Mouse (Mus musculus): Measurements from ENCODE around the gene Mrpl30. TPM values are rescaled to one million over a fixed set of nuclear protein-coding genes. Genes with fewer than 3 reads are reported as not detected.

The Mrpl30 gene
- polyA plus RNA-seq, 1 experiment from 2014 or later = 236 TPM

DNA sequence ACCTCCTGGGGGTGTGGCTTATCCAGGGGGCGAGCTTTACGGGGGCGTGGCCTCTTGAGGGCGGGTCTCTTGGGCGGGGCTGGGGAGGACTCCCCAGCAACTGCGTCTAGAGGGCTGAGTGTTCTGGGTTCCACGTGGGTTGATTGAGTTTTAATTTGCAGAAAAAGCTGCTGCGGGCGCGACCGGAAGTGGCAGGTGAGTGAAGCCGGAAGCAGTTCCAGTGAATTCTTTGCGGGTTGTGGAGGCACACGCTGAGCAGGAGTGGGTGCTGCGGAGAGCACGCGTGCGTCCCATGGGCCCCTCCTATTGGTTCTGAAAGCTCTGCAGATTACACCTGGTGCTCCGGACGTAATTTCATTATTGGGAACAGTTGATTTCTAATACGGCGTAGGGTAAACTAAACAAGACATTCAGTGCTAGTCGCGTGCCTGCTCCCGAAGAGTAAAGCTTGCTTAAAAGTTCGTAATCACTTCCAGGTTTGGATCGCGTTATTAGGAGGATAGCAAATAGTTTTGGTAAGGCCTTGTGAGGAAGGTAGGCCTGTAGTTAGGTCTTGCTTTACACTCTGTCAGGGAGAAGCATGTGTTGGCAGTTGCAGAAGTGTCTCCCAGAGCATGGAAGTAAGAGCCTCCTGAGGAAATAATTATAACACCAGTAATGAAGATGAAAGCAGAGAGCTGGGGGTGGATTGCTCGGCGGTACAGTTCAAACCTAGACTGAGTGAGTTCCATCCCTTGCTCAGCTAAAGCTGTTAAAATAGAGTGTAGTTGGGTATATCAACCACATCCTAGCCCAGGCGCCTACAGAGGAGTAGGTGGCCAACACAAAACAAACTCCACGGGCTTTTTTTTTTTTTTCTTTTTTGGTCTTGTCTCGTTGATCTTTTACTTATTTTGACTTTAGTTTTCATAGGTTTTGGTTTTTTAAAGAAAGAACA, 17.9 kb upstream of the Mrpl30 start:
- WGBS = 5% methylated on average over 33 of the region's 33 CpGs
- H3K27me3 ChIP-seq (ENCODE audit: control insufficient read depth, insufficient read depth, low read length) = no peaks in the 10 kb centered on the region
- TF ChIP-seq EP300 (optimal IDR thresholded peaks at IDR 0.05) (no peak), CTCF (IDR thresholded peaks at IDR 0.05; ENCODE audit: low read depth) (0 out of 2 replicates have a peak, but pooled peaks have one; percentile 4)
- peak; percentile 90 for ATAC-seq (ENCODE audit: low FRiP score, low TSS enrichment)
- H3K9ac ChIP-seq (ENCODE audit: low read length) = peak overlapping the region; percentile 49
- peak overlapping the region; percentile 64 for H3K4me2 ChIP-seq (replicated peaks; ENCODE audit: low read depth)
- H3K4me3 ChIP-seq (ENCODE audit: low read depth, low read length) = peak overlapping the region; percentile 52
- H3K9me3 ChIP-seq (ENCODE audit: control insufficient read depth, low read length) = no peaks in the 10 kb centered on the region
- H3K36me3 ChIP-seq (ENCODE audit: control insufficient read depth, insufficient read depth, low read length) = peaks cover 9% of the 10 kb centered on the region
- H3K27ac ChIP-seq (replicated peaks) = peak overlapping the region; percentile 86
- peak; percentile 90 for DNase-seq (ENCODE audit: low spot score)
- no peaks in the 10 kb centered on the region for H3K4me1 ChIP-seq (replicated peaks; ENCODE audit: control insufficient read depth, insufficient read depth)

DNA sequence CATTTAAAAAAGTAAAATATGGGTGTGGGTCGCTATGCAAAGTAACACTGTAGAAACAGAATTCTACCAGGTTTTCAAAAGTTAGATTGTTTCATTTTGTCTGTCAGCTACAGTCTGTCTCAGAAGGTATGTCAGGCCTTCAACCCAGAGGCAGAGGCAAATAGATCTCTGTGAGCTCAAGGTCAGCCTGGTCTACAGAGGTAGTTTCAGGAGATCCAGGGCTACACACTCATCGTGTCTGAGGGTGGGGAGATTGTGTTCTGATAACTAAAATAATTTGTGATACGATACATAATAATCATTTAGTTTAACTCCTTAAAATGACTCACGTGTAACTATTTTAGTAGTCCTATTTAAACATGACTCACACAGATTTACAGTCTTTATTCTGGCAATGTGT, 17.1 kb upstream of the Mrpl30 start:
- TF ChIP-seq CTCF (IDR thresholded peaks at IDR 0.05; ENCODE audit: low read depth) = no peak
- no peak for TF ChIP-seq EP300 (optimal IDR thresholded peaks at IDR 0.05)
- Histone ChIP-seq H3K4me3 (ENCODE audit: low read depth, low read length) (no peak overlapping the region), H3K4me2 (replicated peaks; ENCODE audit: low read depth) (peak overlapping the region; percentile 17; the same call in 1 of the 2 replicates), H3K27ac (replicated peaks) (no peak overlapping the region), H3K9me3 (ENCODE audit: control insufficient read depth, low read length) (no peaks in the 10 kb centered on the region), H3K4me1 (replicated peaks; ENCODE audit: control insufficient read depth, insufficient read depth) (no peaks in the 10 kb centered on the region), H3K27me3 (ENCODE audit: control insufficient read depth, insufficient read depth, low read length) (no peaks in the 10 kb centered on the region), H3K36me3 (ENCODE audit: control insufficient read depth, insufficient read depth, low read length) (peaks cover 14% of the 10 kb centered on the region), H3K9ac (ENCODE audit: low read length) (no peak overlapping the region)
- ATAC-seq (ENCODE audit: low FRiP score, low TSS enrichment) (no peak), DNase-seq (ENCODE audit: low spot score) (no peak)
- 58% methylated on average over 4 of the region's 4 CpGs for WGBS

DNA sequence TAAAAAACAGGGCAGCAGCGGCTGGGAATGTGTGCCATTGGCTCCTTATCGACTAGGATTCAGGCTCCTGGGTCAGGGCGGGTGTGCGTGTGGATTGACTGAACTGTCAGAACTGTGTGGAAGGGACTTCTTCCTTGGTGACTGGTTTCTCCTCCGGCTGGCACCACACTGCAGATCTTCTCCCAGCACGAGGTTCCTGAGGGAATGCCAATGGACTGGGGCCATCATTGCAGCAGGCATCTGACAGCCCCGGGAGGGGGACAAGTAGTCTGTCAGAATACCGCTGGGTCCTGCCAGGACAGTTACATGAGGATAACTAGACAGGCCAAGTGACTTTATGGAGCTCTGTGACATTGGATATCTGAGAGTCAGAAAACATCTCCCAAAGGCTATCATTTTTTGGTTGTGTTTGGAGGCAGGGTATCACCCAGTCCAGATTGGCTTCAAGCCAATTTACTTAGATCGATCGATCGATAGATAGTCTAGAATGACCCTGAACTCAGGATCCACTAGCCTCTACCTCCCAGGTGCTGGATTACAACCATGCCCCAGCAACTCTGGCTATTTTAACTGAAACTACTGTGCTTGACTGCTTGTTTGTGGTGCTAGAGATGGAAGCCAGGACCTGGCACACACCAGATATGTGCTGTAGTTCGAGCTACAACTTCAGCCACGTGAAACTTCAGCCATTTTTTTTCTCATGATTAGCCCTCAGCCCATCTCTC, 12.4 kb upstream of the Mrpl30 start:
- Histone ChIP-seq H3K4me1 (replicated peaks; ENCODE audit: control insufficient read depth, insufficient read depth) (no peaks in the 10 kb centered on the region), H3K9ac (ENCODE audit: low read length) (no peak overlapping the region), H3K27me3 (ENCODE audit: control insufficient read depth, insufficient read depth, low read length) (no peaks in the 10 kb centered on the region), H3K27ac (replicated peaks) (no peak overlapping the region), H3K9me3 (ENCODE audit: control insufficient read depth, low read length) (no peaks in the 10 kb centered on the region), H3K36me3 (ENCODE audit: control insufficient read depth, insufficient read depth, low read length) (peaks cover 20% of the 10 kb centered on the region), H3K4me3 (ENCODE audit: low read depth, low read length) (no peak overlapping the region), H3K4me2 (replicated peaks; ENCODE audit: low read depth) (no peak overlapping the region)
- TF ChIP-seq EP300 (optimal IDR thresholded peaks at IDR 0.05) (no peak), CTCF (IDR thresholded peaks at IDR 0.05; ENCODE audit: low read depth) (no peak)
- ATAC-seq (ENCODE audit: low FRiP score, low TSS enrichment) (0 out of 2 replicates have a peak, but pooled peaks have one; percentile 33), DNase-seq (ENCODE audit: low spot score) (no peak)
- 93% methylated on average over 13 of the region's 13 CpGs for WGBS

DNA sequence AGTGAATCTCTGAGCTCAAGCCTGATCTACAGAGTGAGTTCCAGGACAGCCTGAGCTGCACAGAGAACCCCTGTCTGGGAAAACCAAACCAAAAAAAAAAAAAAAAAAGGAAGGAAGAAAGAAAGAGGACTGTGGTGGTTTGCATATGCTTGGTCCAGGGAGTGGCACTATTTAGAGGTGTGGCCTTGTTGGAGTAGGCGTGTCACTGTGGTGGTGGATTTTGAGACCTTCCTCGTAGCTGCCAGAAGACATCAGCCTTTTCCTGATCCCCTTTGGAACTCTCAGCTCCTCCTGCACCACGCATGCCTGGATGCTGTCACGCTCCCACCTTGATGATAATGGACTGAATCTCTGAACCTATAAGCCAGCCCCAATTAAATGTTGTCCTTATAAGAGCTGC, 6.9 kb upstream of the Mrpl30 start:
- Histone ChIP-seq H3K4me1 (replicated peaks; ENCODE audit: control insufficient read depth, insufficient read depth) (no peaks in the 10 kb centered on the region), H3K4me2 (replicated peaks; ENCODE audit: low read depth) (no peak overlapping the region), H3K27me3 (ENCODE audit: control insufficient read depth, insufficient read depth, low read length) (no peaks in the 10 kb centered on the region), H3K9me3 (ENCODE audit: control insufficient read depth, low read length) (no peaks in the 10 kb centered on the region), H3K27ac (replicated peaks) (no peak overlapping the region), H3K9ac (ENCODE audit: low read length) (no peak overlapping the region), H3K4me3 (ENCODE audit: low read depth, low read length) (no peak overlapping the region), H3K36me3 (ENCODE audit: control insufficient read depth, insufficient read depth, low read length) (peaks cover 6% of the 10 kb centered on the region; the same call in 1 of the 2 replicates)
- no peak for ATAC-seq (ENCODE audit: low FRiP score, low TSS enrichment)
- TF ChIP-seq CTCF (IDR thresholded peaks at IDR 0.05; ENCODE audit: low read depth) = no peak
- TF ChIP-seq EP300 (optimal IDR thresholded peaks at IDR 0.05) = no peak
- 88% methylated on average over 4 of the region's 4 CpGs for WGBS
- no peak for DNase-seq (ENCODE audit: low spot score)

GRCm38 (mm10) chr1:37884451-37884850, 5.8 kb upstream of the Mrpl30 start:
- DNase-seq (ENCODE audit: low spot score) = no peak
- H3K4me2 ChIP-seq (replicated peaks; ENCODE audit: low read depth) = no peak overlapping the region
- H3K27me3 ChIP-seq (ENCODE audit: control insufficient read depth, insufficient read depth, low read length) = no peaks in the 10 kb centered on the region
- H3K4me1 ChIP-seq (replicated peaks; ENCODE audit: control insufficient read depth, insufficient read depth) = no peaks in the 10 kb centered on the region; the same call in 1 of the 2 replicates
- H3K36me3 ChIP-seq (ENCODE audit: control insufficient read depth, insufficient read depth, low read length) = peaks cover 6% of the 10 kb centered on the region; the same call in 1 of the 2 replicates
- no peak overlapping the region for H3K27ac ChIP-seq (replicated peaks)
- no peak overlapping the region for H3K9ac ChIP-seq (ENCODE audit: low read length)
- H3K4me3 ChIP-seq (ENCODE audit: low read depth, low read length) = no peak overlapping the region
- ATAC-seq (ENCODE audit: low FRiP score, low TSS enrichment) = no peak
- TF ChIP-seq EP300 (optimal IDR thresholded peaks at IDR 0.05) (no peak), CTCF (IDR thresholded peaks at IDR 0.05; ENCODE audit: low read depth) (no peak)
- 74% methylated on average over 4 of the region's 4 CpGs for WGBS
- H3K9me3 ChIP-seq (ENCODE audit: control insufficient read depth, low read length) = no peaks in the 10 kb centered on the region

Measured in stomach, postnatal 0 days (tissue).